Mouse (Mus musculus) heart, postnatal 0 days (tissue): ENCODE measurements at regions not wholly inside any gene's neighbourhood (a gene's known extent, or its start where the extent isn't known, plus 50 kb on each side); places are given as distances from the start of the nearest gene placed in this dataset.

ENCODE experiments used
- CTCF ChIP-seq: IDR thresholded peaks from 2 replicates; pipeline ENCODE4 v1.5.1; 2016; ENCODE audit warnings: antibody characterized with exemption, control low read depth, low read depth
- EP300 ChIP-seq: IDR thresholded peaks from 2 replicates; pipeline ENCODE4 v1.6.1; 2016; ENCODE audit warnings: antibody characterized with exemption, low read depth

- TF ChIP-seq CTCF: no peak
- TF ChIP-seq EP300: no peak
Observed at GRCm38 (mm10) chr3:61442000-61442739, 76.4 kb upstream of the B430305J03Rik start.
